Mouse (Mus musculus): Measurements from ENCODE around the gene Klrb1f.
"Not testable (repeated sequence)": the region's sequence is repeated elsewhere in the genome, so short reads cannot be mapped to it uniquely, and the experiment has no call there.

Klrb1f gene

DNA sequence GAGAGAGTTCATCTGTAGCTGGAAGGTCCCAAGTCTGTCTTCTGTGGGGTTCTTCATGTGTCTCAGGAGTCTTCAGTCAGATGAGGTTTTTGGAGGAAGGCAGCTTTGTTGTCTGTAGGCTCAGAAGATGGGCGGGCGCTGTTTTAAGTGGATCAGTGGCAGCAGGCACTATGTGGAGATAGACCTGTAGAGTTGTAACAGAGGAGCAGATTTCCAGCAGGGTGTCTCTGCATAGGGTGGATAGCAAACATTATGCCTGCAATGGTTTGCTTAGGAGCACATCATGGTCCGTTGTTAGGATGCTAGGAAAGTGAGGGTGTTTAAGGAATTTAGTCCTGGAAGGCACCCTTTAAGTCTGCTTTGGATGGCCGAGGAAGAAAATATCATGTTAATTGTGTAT, 2.7 kb downstream of the Klrb1f start:
- DNase-seq (ENCODE audit: low read depth in 2 of 2, low spot score in 2 of 2) = no peak

DNA sequence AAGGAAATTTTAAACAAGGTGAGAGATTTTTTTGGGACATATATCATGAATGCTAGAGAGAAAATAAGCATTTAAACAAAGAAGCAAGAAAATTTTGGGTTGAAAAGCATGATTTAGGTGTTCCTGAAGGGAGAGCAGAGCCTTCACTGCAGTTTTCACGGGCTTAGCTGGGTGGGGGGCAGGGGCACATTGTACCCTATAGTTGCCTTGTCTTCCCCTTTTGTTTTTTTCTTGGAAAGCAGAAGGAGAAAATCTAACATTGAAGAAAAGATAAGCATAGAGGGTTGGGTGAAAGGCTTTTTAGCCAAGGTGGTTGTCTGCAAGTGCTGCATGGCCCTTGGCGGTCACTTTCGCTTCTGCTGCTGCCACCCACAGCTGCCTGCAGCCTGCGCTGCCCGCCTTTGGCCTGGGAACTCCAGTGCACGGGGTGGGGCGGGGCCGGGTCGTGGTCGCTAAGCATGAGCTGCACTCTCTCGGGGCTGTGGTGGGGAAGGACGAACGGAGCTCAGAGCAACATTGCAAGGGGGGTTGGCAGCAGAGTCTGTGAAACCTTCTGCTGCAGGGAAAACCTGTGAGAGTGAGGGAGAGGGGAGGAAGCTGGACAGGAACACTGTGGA, 3.3 kb downstream of the Klrb1f start:
- DNase-seq (ENCODE audit: low read depth in 2 of 2, low spot score in 2 of 2) = peak; percentile 7 to 10

GRCm38 (mm10) chr6:129049596-129050251, 4.0 kb downstream of the Klrb1f start:
- no peak for DNase-seq (ENCODE audit: low read depth in 2 of 2, low spot score in 2 of 2)

DNA sequence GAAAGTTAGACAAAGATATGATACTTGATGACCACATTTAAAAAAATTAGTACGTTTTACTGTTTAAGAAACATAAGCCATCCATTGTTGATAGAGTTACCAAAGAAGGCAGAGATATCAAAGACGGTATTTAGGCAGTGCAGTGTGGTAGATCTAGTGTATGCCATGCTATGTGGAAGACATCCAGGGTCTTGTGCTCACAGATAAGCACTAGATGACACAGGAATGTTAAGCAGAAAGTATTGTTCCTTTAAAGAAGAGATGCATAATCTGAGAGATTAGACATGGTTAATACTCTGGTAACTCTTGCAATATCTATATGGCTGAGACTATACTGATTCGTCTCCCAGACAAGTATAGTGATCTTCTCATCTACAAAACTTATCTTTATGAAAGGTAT, 5.4 kb downstream of the Klrb1f start:
- no peak for DNase-seq (ENCODE audit: low read depth in 2 of 2, low spot score in 2 of 2)

DNA sequence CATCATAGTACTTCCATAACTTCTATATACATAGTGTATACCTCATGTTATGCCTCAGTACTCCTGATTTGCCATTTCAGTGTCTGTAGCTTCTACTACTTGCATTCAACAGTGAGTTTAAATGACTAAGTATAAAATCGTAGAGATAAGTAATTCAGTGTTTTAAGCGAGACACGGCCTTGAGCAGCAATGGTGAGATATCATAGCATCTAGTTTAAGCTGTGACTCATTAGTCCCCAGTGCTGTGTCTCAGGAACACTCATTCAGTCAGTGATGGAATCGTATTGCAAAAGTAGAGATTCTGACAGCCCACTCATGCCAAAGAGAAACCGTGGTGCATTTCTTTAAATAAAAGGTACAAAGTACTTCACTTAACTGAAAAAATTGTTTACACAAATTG, 6.0 kb downstream of the Klrb1f start:
- no peak for DNase-seq (ENCODE audit: low read depth in 2 of 2, low spot score in 2 of 2)

DNA sequence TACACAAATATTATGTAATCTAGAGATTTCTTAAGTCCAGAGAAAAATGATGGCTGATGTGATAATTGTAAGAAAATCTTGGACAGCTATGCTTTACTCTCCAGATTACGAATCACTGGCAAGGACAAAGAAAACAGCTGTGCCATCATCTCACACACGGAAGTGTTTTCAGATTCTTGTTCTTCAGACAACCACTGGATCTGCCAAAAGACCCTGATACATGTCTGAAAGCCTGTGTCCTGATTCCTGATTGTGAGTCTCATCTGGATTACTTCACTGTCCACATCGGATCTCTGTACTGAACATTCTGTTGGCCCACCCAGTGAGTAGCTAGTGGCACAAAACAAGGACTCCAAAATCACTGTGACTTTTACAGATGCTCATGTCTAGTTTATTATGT, 10.5 kb downstream of the Klrb1f start:
- no peak for DNase-seq (ENCODE audit: low read depth in 2 of 2, low spot score in 2 of 2)

DNA sequence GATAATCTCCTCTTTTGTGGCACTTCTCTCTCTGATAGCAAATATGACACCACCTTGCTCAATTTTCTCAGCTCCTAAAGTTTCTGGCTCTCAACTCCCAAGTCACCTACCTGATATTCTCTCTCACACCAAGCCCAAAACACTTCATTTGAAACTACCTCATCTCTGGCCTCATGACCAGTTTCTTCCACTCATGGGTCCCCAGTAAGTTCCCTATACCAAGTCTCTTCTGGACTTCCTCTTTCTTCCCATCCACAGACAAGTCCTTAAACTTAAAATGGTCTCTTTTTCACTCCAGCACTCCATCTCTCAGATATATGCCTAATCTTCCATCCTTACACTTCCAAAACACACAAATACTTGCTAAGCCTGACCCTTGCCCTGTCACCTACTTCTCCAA, 12.3 kb downstream of the Klrb1f start:
- DNase-seq (ENCODE audit: low read depth in 2 of 2, low spot score in 2 of 2) = no peak

GRCm38 (mm10) chr6:129065407-129065806, 19.7 kb downstream of the Klrb1f start:
- no peak for DNase-seq (ENCODE audit: low read depth in 2 of 2, low spot score in 2 of 2)

DNA sequence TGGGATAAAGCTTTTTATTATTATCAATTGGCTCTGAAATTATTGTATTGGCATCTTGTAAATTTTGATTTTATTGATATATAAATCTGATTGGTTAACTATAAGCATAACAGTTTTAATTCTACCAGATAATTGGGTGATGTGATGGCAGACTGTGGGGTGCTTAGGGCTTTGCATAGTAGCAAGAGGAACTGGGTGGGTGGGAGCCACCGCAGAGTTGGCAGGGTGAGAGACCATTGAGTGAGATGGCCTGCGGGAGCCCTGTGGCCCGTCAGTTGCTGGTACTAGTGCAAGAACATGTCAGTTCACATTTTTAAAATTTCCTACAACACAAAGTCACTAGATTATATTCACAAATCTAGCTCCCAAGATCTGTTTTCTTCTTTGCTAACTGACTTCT, 20.2 kb downstream of the Klrb1f start:
- DNase-seq (ENCODE audit: low read depth in 2 of 2, low spot score in 2 of 2) = no peak

GRCm38 (mm10) chr6:129066530-129066929, 20.8 kb downstream of the Klrb1f start:
- DNase-seq (ENCODE audit: low read depth in 2 of 2, low spot score in 2 of 2) = no peak

DNA sequence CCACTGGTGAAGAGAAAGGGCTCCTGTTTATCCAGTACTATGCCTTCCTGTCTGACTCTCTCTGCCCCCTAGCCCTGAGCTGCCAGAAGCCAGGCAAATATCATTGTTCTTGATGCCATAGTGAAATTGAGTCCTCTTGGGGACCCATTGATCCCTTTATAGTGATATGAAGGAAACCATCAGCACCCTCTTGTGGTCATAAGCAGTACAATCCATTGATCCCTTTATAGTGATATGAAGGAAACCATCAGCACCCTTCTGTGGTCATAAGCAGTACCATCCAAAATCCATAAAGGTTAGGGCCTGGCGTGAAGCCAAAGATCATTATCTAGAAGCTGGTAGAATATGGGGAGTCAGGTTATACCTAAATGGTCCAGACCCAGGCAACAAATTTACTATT, 21.3 kb downstream of the Klrb1f start:
- DNase-seq (ENCODE audit: low read depth in 2 of 2, low spot score in 2 of 2) = peak; percentile 66 to 77

- DNase-seq (ENCODE audit: low read depth in 2 of 2, low spot score in 2 of 2) = no peak
These were observed 39.4 kb downstream of the Klrb1f start for GRCm38 (mm10) chr6:129085098-129085497.

DNA sequence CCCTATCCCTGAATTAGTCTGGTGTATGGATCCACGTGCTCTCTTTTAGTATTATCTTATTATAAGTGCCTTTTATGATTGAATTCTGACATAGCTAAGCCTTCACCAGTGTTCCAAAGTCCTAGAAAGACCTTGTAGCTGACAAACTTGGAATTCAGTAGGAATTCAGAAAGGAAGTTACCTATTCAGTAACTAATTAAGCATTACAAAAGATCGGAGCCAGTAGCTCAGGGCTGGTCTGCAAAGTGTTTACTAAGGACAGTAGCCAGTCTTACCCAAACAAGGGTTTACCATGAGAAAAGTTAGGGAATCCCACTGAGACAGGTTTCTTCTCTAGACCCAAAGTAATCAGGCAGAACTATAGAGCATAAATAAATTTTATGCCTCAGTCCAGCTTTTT, 40.3 kb downstream of the Klrb1f start:
- DNase-seq (ENCODE audit: low read depth in 2 of 2, low spot score in 2 of 2) = not testable (repeated sequence)

GRCm38 (mm10) chr6:129088161-129088560, 42.5 kb downstream of the Klrb1f start:
- peak; percentile 7 to 46 for DNase-seq (ENCODE audit: low read depth in 2 of 2, low spot score in 2 of 2)

DNA sequence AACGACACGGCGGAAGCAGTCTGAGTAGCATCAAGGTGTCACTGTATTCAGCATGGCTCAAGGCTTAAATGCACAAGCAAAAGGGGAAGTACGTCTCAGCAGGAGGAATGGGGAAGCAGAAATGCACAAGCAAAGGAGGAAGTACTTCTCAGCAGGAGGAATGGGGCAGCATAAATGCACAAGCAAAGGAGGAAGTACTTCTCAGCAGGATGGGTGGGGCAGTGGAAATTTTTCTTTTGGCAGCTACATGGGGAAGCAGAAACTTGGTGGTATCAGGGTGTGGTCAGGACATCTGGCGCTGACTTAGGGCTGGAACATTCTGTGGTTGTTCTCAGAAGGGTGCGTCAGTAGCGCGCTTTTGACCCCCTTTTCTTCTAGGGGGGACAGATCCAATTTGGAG, 42.9 kb downstream of the Klrb1f start:
- DNase-seq (ENCODE audit: low read depth in 2 of 2, low spot score in 2 of 2) = not testable (repeated sequence)

DNA sequence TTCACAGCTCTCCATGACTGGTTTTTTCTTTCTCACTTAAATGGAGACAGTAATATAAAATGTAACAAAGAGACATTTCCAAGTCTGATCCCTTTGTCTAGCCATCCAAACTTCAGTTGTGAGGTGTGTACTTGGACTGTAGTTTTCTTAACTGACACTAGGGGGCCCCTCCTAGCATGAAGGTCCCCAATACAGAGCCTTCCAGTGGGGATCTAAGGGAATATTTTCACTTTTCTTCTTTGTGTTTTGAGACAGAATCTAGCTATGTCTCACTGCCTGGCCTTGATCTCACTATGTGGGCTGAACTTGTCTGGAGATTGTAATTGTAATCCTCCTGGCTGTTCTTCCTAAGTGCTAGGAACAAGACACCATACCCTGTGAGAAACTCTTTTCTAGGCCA, 49.5 kb downstream of the Klrb1f start:
- DNase-seq (ENCODE audit: low read depth in 2 of 2, low spot score in 2 of 2) = peak; percentile 23 to 40

GRCm38 (mm10) chr6:129097929-129098328, 52.2 kb downstream of the Klrb1f start:
- DNase-seq (ENCODE audit: low read depth in 2 of 2, low spot score in 2 of 2) = no peak

DNA sequence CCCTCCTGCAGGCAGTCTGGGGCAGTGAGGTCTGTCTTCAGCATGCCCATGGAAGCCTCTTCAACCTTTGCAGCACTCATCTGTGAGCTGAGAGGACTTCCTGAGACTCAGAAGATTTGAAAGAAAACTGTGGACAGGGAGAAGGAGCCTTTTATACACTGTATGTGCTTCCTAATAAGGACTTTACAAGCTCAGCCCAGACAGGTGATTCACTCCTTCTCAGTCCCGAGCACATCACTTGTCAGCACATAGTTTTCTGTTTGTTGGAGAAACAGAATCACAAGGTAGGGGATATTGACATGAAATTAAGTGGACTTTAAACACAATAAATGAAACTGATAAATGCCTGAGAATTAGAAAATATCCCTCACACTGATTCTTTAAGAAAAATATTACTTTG, 55.1 kb downstream of the Klrb1f start, which contains the start of gene Clec2e:
TSS of gene Clec2e (minus strand) at position 120 of the 400 bp plus-strand sequence.
- DNase-seq (ENCODE audit: low read depth in 2 of 2, low spot score in 2 of 2) = not testable (repeated sequence)

DNA sequence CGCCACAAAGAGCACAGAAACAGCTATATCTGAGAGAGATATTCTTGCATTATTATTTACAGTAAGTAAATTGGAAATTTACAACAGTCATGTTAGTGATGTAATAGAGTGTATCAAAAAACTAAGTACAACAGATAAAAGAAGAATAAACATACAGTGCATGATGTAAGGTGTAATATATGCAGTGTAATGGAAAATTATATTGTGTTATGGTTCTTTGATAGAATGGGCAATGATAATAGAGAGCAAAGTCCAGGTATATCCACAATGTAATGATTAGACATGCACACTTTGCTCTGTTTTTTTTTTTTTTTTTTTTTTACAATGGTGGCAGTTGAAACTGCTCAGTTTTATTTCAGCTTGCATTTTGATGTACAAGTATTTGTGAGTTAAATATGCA, 55.9 kb downstream of the Klrb1f start:
- no peak for DNase-seq (ENCODE audit: low read depth in 2 of 2, low spot score in 2 of 2)

DNA sequence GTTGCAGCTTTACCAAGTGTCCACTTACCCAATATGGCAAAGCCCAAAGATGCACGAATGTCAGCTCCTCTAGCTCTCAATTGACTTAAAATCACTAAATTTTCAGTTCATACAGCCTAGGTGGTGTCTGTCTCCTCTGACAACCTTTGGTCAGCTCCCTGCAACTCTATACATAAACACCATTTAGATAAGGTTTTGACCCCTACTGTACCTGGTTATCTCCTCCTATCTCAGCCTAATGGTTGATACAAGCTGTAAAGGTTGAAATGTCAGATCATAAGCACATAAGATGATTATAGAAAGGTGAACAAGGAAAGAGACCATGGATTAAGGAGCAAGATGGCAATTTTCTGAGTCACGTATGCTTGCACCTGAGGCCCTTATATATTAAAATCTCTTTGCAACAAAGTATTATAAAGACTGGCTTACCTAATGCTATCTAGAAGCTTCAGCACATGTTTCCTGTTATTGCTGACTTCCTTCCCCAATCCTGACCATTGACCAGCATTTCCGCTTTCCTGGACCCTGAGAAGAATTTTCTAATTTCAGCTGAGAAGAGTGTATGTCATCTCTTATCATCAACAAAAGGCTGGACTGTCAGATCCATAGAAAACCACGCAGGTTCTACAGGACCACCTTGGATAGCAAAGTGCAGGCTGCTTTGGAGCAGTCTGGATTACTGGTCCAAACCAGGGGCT, 57.3 kb downstream of the Klrb1f start:
- DNase-seq (ENCODE audit: low read depth in 2 of 2, low spot score in 2 of 2) = no peak
